Mouse (Mus musculus): ENCODE measurements at regions not wholly inside any gene's neighbourhood (a gene's known extent, or its start where the extent isn't known, plus 50 kb on each side); places are given as distances from the start of the nearest gene placed in this dataset.

DNA sequence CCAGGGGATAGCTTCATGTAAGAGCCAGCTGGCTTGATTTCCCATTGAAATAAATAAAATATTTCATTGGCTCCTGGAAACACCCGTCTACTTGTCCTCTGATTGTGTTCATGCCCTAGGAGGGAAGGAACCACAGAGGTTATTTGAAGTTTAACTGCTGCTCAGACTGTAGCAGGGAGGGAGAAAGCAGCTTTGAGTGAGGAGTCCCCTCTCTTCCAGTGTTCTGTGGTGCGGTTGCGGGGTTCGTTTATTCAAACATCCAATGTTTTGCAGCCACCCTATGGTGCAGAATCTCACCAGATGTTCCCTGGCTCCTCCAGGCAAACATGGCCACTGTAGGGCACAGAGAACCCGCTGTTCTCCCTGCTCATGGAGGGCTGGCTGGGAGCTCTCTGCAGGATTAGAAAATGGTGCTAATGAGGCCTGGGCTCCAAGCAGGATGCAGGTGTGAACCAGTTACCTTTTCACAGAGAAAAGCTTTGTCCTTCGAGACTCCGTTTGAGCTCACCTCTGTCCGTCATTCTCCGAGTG lies 390.7 kb downstream of the Gpat3 start:
- H3K9ac ChIP-seq (ENCODE audit: low read depth, low read length) = no peak overlapping the region
- TF ChIP-seq CTCF (IDR thresholded peaks at IDR 0.05; ENCODE audit: low read depth) = no peak
- no peaks in the 10 kb centered on the region for H3K4me1 ChIP-seq (replicated peaks; ENCODE audit: control insufficient read depth, insufficient read depth, low read length)
- H3K4me2 ChIP-seq (replicated peaks; ENCODE audit: low read depth) = no peak overlapping the region
- H3K27me3 ChIP-seq (replicated peaks; ENCODE audit: control insufficient read depth, insufficient read depth, low read length) = no peaks in the 10 kb centered on the region
- no peak for ATAC-seq
- WGBS = 72% methylated on average over 9 of the region's 9 CpGs
- H3K27ac ChIP-seq (ENCODE audit: low read depth, low read length) = no peak overlapping the region
- no peaks in the 10 kb centered on the region for H3K36me3 ChIP-seq (ENCODE audit: control insufficient read depth, insufficient read depth)
- H3K9me3 ChIP-seq (ENCODE audit: control insufficient read depth) = no peaks in the 10 kb centered on the region
- H3K4me3 ChIP-seq (ENCODE audit: low read depth, low read length) = no peak overlapping the region

- Histone ChIP-seq H3K4me3 (ENCODE audit: low read depth, low read length) (no peak overlapping the region), H3K9ac (ENCODE audit: low read depth, low read length) (no peak overlapping the region), H3K27ac (ENCODE audit: low read depth, low read length) (no peak overlapping the region), H3K9me3 (ENCODE audit: control insufficient read depth) (no peaks in the 10 kb centered on the region), H3K36me3 (ENCODE audit: control insufficient read depth, insufficient read depth) (no peaks in the 10 kb centered on the region), H3K4me2 (replicated peaks; ENCODE audit: low read depth) (no peak overlapping the region), H3K27me3 (replicated peaks; ENCODE audit: control insufficient read depth, insufficient read depth, low read length) (no peaks in the 10 kb centered on the region), H3K4me1 (replicated peaks; ENCODE audit: control insufficient read depth, insufficient read depth, low read length) (no peaks in the 10 kb centered on the region)
- WGBS = 81% methylated on average over 10 of the region's 10 CpGs
- no peak for ATAC-seq
- TF ChIP-seq CTCF (IDR thresholded peaks at IDR 0.05; ENCODE audit: low read depth) = no peak
Measured at GRCm38 (mm10) chr5:101222390-101222789, 376.9 kb downstream of the Gpat3 start.

DNA sequence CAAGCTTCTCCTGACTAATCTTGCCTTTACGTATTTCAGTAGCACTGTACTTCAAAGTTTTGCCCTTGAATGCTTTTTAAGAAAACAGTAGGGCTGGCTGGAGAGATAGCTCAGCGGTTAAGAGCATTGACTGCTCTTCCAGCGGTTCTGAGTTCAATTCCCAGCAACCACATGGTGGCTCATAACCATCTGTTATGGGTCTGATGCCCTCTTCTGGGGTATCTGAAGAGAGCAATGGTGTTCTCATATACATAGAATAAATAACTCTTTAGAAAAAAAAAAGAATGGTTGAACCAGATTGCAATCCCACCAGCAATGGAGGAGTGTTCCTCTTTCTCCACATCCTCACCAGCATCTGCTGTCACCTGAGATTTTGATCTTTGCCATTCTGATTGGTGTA lies 372.6 kb downstream of the Gpat3 start:
- WGBS = 88% methylated on average over 3 of the region's 3 CpGs
- H3K9me3 ChIP-seq (ENCODE audit: control insufficient read depth) = no peaks in the 10 kb centered on the region
- H3K4me2 ChIP-seq (replicated peaks; ENCODE audit: low read depth) = no peak overlapping the region
- no peak for ATAC-seq
- no peaks in the 10 kb centered on the region for H3K27me3 ChIP-seq (replicated peaks; ENCODE audit: control insufficient read depth, insufficient read depth, low read length)
- no peak overlapping the region for H3K4me3 ChIP-seq (ENCODE audit: low read depth, low read length)
- no peak for TF ChIP-seq CTCF (IDR thresholded peaks at IDR 0.05; ENCODE audit: low read depth)
- no peaks in the 10 kb centered on the region for H3K36me3 ChIP-seq (ENCODE audit: control insufficient read depth, insufficient read depth)
- no peaks in the 10 kb centered on the region for H3K4me1 ChIP-seq (replicated peaks; ENCODE audit: control insufficient read depth, insufficient read depth, low read length)
- no peak overlapping the region for H3K27ac ChIP-seq (ENCODE audit: low read depth, low read length)
- H3K9ac ChIP-seq (ENCODE audit: low read depth, low read length) = no peak overlapping the region

- no peak overlapping the region for H3K4me2 ChIP-seq (replicated peaks; ENCODE audit: low read depth)
- H3K9ac ChIP-seq (ENCODE audit: low read depth, low read length) = no peak overlapping the region
- no peaks in the 10 kb centered on the region for H3K9me3 ChIP-seq (ENCODE audit: control insufficient read depth)
- no peak overlapping the region for H3K4me3 ChIP-seq (ENCODE audit: low read depth, low read length)
- H3K36me3 ChIP-seq (ENCODE audit: control insufficient read depth, insufficient read depth) = no peaks in the 10 kb centered on the region
- no peak for TF ChIP-seq CTCF (IDR thresholded peaks at IDR 0.05; ENCODE audit: low read depth)
- ATAC-seq = no peak
- H3K27ac ChIP-seq (ENCODE audit: low read depth, low read length) = no peak overlapping the region
- no peaks in the 10 kb centered on the region for H3K4me1 ChIP-seq (replicated peaks; ENCODE audit: control insufficient read depth, insufficient read depth, low read length)
- H3K27me3 ChIP-seq (replicated peaks; ENCODE audit: control insufficient read depth, insufficient read depth, low read length) = no peaks in the 10 kb centered on the region
- WGBS = 84% methylated on average over 10 of the region's 10 CpGs
Measured at GRCm38 (mm10) chr5:101216837-101217571, 371.5 kb downstream of the Gpat3 start.

GRCm38 (mm10) chr5:101211974-101212373 lies 366.5 kb downstream of the Gpat3 start:
- WGBS = 81% methylated on average over 4 of the region's 4 CpGs
- Histone ChIP-seq H3K9ac (ENCODE audit: low read depth, low read length) (no peak overlapping the region), H3K27ac (ENCODE audit: low read depth, low read length) (no peak overlapping the region), H3K4me3 (ENCODE audit: low read depth, low read length) (no peak overlapping the region), H3K4me1 (replicated peaks; ENCODE audit: control insufficient read depth, insufficient read depth, low read length) (no peaks in the 10 kb centered on the region), H3K27me3 (replicated peaks; ENCODE audit: control insufficient read depth, insufficient read depth, low read length) (no peaks in the 10 kb centered on the region), H3K9me3 (ENCODE audit: control insufficient read depth) (no peaks in the 10 kb centered on the region), H3K4me2 (replicated peaks; ENCODE audit: low read depth) (no peak overlapping the region), H3K36me3 (ENCODE audit: control insufficient read depth, insufficient read depth) (no peaks in the 10 kb centered on the region)
- no peak for ATAC-seq
- TF ChIP-seq CTCF (IDR thresholded peaks at IDR 0.05; ENCODE audit: low read depth) = no peak

GRCm38 (mm10) chr5:101208150-101208549 lies 362.6 kb downstream of the Gpat3 start:
- Histone ChIP-seq H3K27me3 (replicated peaks; ENCODE audit: control insufficient read depth, insufficient read depth, low read length) (no peaks in the 10 kb centered on the region), H3K36me3 (ENCODE audit: control insufficient read depth, insufficient read depth) (no peaks in the 10 kb centered on the region), H3K4me3 (ENCODE audit: low read depth, low read length) (no peak overlapping the region), H3K9ac (ENCODE audit: low read depth, low read length) (no peak overlapping the region), H3K27ac (ENCODE audit: low read depth, low read length) (no peak overlapping the region), H3K4me2 (replicated peaks; ENCODE audit: low read depth) (no peak overlapping the region), H3K9me3 (ENCODE audit: control insufficient read depth) (no peaks in the 10 kb centered on the region), H3K4me1 (replicated peaks; ENCODE audit: control insufficient read depth, insufficient read depth, low read length) (no peaks in the 10 kb centered on the region)
- TF ChIP-seq CTCF (IDR thresholded peaks at IDR 0.05; ENCODE audit: low read depth) = no peak
- WGBS = 86% methylated on average over 5 of the region's 5 CpGs
- no peak for ATAC-seq

Measured in intestine, postnatal 0 days (tissue).